Mouse (Mus musculus) stomach, embryonic 16.5 days (tissue): Measurements from ENCODE around the gene Olfr518. TPM values are rescaled to one million over a fixed set of nuclear protein-coding genes. Genes with fewer than 3 reads are reported as not detected.
A peak's percentile ranks its signal among the peaks of the same experiment; 100 is the strongest.

Source experiments
- ATAC-seq: fragments of 200-750 bp; cut with Nextera tagmentation; 2 replicates; pipeline ENCODE4 v1.8.0; 2017; ENCODE audit warnings: moderate number of reproducible peaks, moderate TSS enrichment; ENCODE audit not compliant: insufficient read depth, low FRiP score
- H3K27ac ChIP-seq: fragments of 300-500 bp; sonication (generic); 2 replicates; pipeline ENCODE4 v1.5.1; 2014; ENCODE audit warnings: low read length
- H3K27me3 ChIP-seq: fragments of 300-500 bp; sonication (generic); 2 replicates; pipeline ENCODE4 v1.6.1; 2014; ENCODE audit warnings: low read length, control low read depth, mixed read lengths; ENCODE audit not compliant: control insufficient read depth, insufficient read depth
- H3K36me3 ChIP-seq: fragments of 300-500 bp; sonication (generic); 2 replicates; pipeline ENCODE4 v1.6.1; 2014; ENCODE audit warnings: low read length; ENCODE audit not compliant: control insufficient read depth, insufficient read depth
- H3K4me1 ChIP-seq: fragments of 300-500 bp; sonication (generic); 2 replicates; pipeline ENCODE4 v1.6.1; 2014; ENCODE audit warnings: low read length, control low read depth, mixed read lengths; ENCODE audit not compliant: control insufficient read depth, insufficient read depth
- H3K4me2 ChIP-seq: fragments of 300-500 bp; sonication (generic); 2 replicates; pipeline ENCODE4 v1.6.1; 2014; ENCODE audit warnings: low read depth, low read length, mixed read lengths
- H3K4me3 ChIP-seq: fragments of 300-500 bp; sonication (generic); replicated peaks from 2 replicates; pipeline ENCODE4 v1.5.1; 2014; ENCODE audit warnings: mild to moderate bottlenecking, low read length
- H3K9ac ChIP-seq: fragments of 300-500 bp; sonication (generic); 2 replicates; pipeline ENCODE4 v1.6.1; 2014; ENCODE audit warnings: low read length
- H3K9me3 ChIP-seq: fragments of 300-500 bp; sonication (generic); replicated peaks from 2 replicates; pipeline ENCODE4 v1.6.1; 2016; ENCODE audit warnings: low read length, control low read depth; ENCODE audit not compliant: control insufficient read depth
- WGBS: fragments of 180-500 bp; shearing (Covaris S2); extraction: QIAGEN DNeasy Blood & Tissue Kit; methylation state at CpG from one replicate; pipeline ENCODE4 v1.1.7; 2014; 5-methylcytosine and 5-hydroxymethylcytosine counted together
- polyA plus RNA-seq: library from polyadenylated mRNA; unstranded; fragments of >200 nt; fragmentation: Nextera tagmentation; extraction: Ambion mirVana; gene quantifications from 2 replicates; pipeline ENCODE4 v1.2.1, GENCODE M21; 2015

Olfr518 gene
- not detected in 2 replicates for polyA plus RNA-seq

DNA sequence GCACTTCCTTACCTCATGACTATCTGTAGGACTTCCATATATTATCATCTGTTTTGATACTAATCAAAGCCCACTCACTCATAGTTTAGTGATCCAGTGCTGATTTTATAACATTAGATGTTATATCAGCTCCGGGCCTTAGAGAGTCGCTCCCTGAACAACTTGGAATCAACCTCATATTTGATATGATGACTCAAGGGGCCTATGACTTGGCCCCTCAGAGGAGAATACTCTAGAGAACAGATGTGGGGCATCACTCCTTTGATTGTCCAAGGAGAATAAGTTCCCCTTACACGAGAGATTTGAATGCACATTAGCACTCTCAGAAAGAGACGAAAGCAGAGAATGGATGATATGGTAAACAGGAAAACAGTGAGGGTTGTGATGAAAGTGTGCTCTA, at the start of gene Olfr518:
Gene Olfr518, minus strand, starts transcription at position 101 of the 400 bp plus-strand sequence.
- 77% methylated on average over 4 of the region's 4 CpGs for WGBS
- H3K4me1 ChIP-seq = no peaks in the 10 kb centered on the region
- no peaks in the 10 kb centered on the region for H3K9me3 ChIP-seq
- H3K4me3 ChIP-seq = no peak within 1 kb of the TSS
- no peaks in the 10 kb centered on the region for H3K36me3 ChIP-seq
- H3K27me3 ChIP-seq = no peaks in the 10 kb centered on the region
- no peak within 1 kb of the TSS for H3K4me2 ChIP-seq
- ATAC-seq = no peak
- no peak within 1 kb of the TSS for H3K27ac ChIP-seq
- H3K9ac ChIP-seq = no peak within 1 kb of the TSS

DNA sequence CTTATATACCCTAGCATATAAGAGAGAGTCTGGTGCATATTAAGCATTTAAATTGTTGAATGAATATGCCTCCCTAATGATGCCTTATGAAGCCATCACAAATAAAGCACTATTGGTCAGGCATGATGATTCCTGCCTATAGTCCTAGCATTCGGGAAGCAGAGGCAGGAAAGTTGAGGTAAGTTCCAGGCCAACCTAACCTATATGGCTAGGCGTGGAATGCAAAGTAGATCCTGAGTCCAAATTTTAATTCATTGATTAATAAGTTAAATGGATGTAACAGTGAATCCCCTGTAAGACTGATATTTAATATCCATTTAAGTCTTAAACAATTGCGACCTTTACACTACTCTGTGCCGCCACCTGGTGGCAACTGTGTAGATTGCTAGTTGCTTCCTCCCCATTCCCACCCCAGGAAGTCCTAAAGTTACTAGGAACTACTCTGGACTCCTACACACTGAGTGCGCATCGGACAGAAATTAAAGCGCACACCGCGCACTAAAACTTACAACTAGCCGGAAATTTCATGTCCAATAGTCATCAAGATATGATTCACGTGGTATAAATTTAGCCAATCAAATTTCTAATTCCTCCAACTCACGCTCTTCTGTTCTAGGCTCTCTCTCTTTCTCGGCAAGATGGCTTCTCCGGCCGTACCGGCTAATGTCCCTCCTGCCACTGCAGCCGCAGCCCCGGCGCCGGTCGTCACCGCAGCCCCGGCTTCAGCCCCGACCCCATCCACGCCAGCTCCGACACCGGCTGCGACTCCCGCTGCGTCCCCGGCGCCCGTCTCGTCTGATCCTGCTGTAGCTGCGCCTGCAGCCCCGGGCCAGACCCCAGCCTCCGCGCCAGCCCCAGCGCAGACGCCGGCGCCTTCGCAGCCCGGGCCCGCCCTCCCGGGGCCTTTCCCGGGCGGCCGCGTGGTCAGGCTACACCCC, 49.3 kb upstream of the Olfr518 start, which contains the start of gene Eif3f:
Gene Eif3f, plus strand, starts transcription at position 624 of the 938 bp plus-strand sequence.
- Histone ChIP-seq H3K36me3 (peaks cover 9% of the 10 kb centered on the region), H3K27ac (peak within 1 kb of the TSS; percentile 74), H3K4me1 (peaks cover 8% of the 10 kb centered on the region), H3K9me3 (no peaks in the 10 kb centered on the region), H3K9ac (peak within 1 kb of the TSS; percentile 98), H3K27me3 (no peaks in the 10 kb centered on the region), H3K4me2 (peak within 1 kb of the TSS; percentile 68), H3K4me3 (peak within 1 kb of the TSS; percentile 100)
- peak; percentile 99 for ATAC-seq
- WGBS = 1% methylated on average over 50 of the region's 50 CpGs

- Histone ChIP-seq H3K9ac (no peak within 1 kb of the TSS), H3K4me2 (no peak within 1 kb of the TSS), H3K4me3 (no peak within 1 kb of the TSS), H3K27me3 (no peaks in the 10 kb centered on the region), H3K4me1 (no peaks in the 10 kb centered on the region), H3K36me3 (no peaks in the 10 kb centered on the region), H3K27ac (no peak within 1 kb of the TSS), H3K9me3 (no peaks in the 10 kb centered on the region)
- no peak for ATAC-seq
- WGBS = 68% methylated on average over 6 of the region's 6 CpGs
Measured at GRCm38 (mm10) chr7:108929726-108930393, 45.1 kb upstream of the Olfr518 start, which contains the start of gene Nlrp10. Gene Nlrp10, minus strand, starts transcription at chr7:108930178.

- Histone ChIP-seq H3K4me3 (no peak overlapping the region), H3K36me3 (no peaks in the 10 kb centered on the region), H3K9me3 (no peaks in the 10 kb centered on the region), H3K9ac (no peak overlapping the region), H3K27me3 (no peaks in the 10 kb centered on the region), H3K27ac (no peak overlapping the region), H3K4me2 (no peak overlapping the region), H3K4me1 (no peaks in the 10 kb centered on the region)
- no peak for ATAC-seq
- WGBS = 71% methylated on average over 11 of the region's 11 CpGs
Measured at GRCm38 (mm10) chr7:108928280-108929188, 43.7 kb upstream of the Olfr518 start.

GRCm38 (mm10) chr7:108927043-108927442, 42.2 kb upstream of the Olfr518 start:
- no peak overlapping the region for H3K4me2 ChIP-seq
- no peak overlapping the region for H3K27ac ChIP-seq
- H3K4me1 ChIP-seq = no peaks in the 10 kb centered on the region
- 60% methylated on average over 4 of the region's 4 CpGs for WGBS
- no peaks in the 10 kb centered on the region for H3K27me3 ChIP-seq
- no peak overlapping the region for H3K9ac ChIP-seq
- no peak for ATAC-seq
- H3K9me3 ChIP-seq = no peaks in the 10 kb centered on the region
- H3K4me3 ChIP-seq = no peak overlapping the region
- no peaks in the 10 kb centered on the region for H3K36me3 ChIP-seq

- 80% methylated on average over 2 of the region's 2 CpGs for WGBS
- H3K27me3 ChIP-seq = no peaks in the 10 kb centered on the region
- no peaks in the 10 kb centered on the region for H3K9me3 ChIP-seq
- no peak overlapping the region for H3K4me2 ChIP-seq
- H3K27ac ChIP-seq = no peak overlapping the region
- no peak overlapping the region for H3K4me3 ChIP-seq
- H3K9ac ChIP-seq = no peak overlapping the region
- H3K4me1 ChIP-seq = no peaks in the 10 kb centered on the region
- no peaks in the 10 kb centered on the region for H3K36me3 ChIP-seq
- ATAC-seq = no peak
Measured at GRCm38 (mm10) chr7:108903969-108904368, 19.2 kb upstream of the Olfr518 start.

DNA sequence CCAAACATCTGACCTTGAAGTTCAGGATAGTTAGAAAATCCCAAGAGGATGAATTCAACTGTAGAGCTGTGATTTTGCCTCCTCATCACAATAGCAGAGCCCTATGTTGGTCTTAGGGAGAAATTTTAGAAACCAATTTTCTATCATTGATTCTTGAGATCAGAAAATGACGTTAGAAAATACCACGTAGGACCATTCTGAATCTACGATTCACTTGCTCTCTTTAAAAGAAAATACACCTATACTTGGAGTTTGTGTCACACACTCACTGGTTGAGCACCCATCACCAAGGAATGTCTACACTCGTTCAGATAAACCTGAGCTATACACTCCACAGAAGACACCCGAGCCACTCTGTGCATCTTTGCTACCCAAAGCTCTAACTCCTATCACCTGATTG, 9.5 kb upstream of the Olfr518 start, which contains the start of gene Olfr519:
Gene Olfr519, minus strand, starts transcription at position 101 of the 400 bp plus-strand sequence.
- H3K27ac ChIP-seq = no peak within 1 kb of the TSS
- H3K27me3 ChIP-seq = no peaks in the 10 kb centered on the region
- no peaks in the 10 kb centered on the region for H3K4me1 ChIP-seq
- no peak within 1 kb of the TSS for H3K4me3 ChIP-seq
- no peak within 1 kb of the TSS for H3K9ac ChIP-seq
- H3K4me2 ChIP-seq = no peak within 1 kb of the TSS
- no peaks in the 10 kb centered on the region for H3K9me3 ChIP-seq
- 84% methylated on average over 5 of the region's 5 CpGs for WGBS
- no peaks in the 10 kb centered on the region for H3K36me3 ChIP-seq
- no peak for ATAC-seq

GRCm38 (mm10) chr7:108872279-108872678, 12.5 kb downstream of the Olfr518 start, which contains the start of gene Olfr517:
Gene Olfr517, minus strand, starts transcription at chr7:108872379.
- Histone ChIP-seq H3K27me3 (no peaks in the 10 kb centered on the region), H3K9ac (no peak within 1 kb of the TSS), H3K9me3 (no peaks in the 10 kb centered on the region), H3K27ac (no peak within 1 kb of the TSS), H3K4me1 (no peaks in the 10 kb centered on the region), H3K36me3 (no peaks in the 10 kb centered on the region), H3K4me2 (no peak within 1 kb of the TSS), H3K4me3 (no peak within 1 kb of the TSS)
- WGBS = 54% methylated on average over 2 of the region's 2 CpGs
- no peak for ATAC-seq
